Mouse (Mus musculus): ENCODE measurements around the gene Otud1.
A peak's percentile ranks its signal among the peaks of the same experiment; 100 is the strongest.

The Otud1 gene

DNA sequence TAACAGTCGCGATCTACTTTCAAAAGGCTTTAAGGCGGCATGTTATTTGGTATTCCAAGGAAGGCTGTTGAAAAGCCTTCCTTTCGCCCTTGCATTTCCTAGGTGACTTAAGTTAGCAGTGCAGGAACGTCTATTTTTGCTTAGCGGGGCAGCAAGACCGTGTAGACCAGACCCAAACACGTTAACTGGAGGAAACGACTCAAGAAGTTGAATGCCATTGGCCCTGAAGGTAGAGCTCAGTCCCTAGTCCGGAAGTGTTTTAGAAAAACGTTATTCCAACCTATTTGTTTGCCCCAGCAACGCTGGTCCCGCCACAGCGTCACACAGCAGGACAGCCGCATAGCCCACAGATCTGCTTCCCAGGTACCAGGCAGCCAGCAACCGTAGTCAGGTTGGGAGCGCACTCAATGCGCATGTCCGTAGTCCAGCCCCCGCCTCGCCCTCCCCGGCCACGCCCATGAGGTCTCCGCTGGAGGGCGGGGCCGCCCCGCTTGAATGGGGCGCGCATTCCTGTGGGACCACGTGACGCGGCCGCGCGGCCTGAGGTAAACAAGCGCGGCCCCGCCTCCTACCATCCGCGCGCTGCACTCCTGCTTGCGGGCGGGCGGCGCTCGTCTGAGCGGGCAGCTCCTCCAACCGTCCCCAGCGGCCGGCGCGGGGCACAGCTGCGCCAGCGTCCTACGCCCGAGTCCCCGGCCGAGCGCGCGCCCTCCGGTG lies at the start of gene Otud1:
TSS of gene Otud1 (plus strand) at position 595 of the 717 bp plus-strand sequence.
- peak; percentile 97 for DNase-seq (ENCODE audit: low spot score in 2 of 2)

DNA sequence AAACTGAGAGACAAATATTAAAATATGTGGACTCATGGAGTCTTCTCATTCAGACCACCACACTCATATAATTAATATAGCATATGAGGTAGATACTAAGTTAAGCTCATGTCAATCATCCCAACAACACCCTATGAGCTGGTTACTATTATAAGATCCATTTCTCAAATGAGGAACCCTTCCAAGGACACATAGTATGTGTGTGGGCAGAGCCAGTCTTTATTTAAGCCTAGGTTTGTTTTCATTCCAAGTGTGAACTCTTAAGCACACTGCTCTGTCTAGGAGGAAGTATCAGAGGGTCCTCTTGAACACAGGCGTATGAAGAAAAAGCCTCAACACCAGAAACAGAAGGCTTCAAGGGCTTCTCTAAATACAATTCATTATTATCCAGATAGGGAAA lies 49.7 kb upstream of the Otud1 start:
- DNase-seq (ENCODE audit: low spot score in 2 of 2), result no peak

DNA sequence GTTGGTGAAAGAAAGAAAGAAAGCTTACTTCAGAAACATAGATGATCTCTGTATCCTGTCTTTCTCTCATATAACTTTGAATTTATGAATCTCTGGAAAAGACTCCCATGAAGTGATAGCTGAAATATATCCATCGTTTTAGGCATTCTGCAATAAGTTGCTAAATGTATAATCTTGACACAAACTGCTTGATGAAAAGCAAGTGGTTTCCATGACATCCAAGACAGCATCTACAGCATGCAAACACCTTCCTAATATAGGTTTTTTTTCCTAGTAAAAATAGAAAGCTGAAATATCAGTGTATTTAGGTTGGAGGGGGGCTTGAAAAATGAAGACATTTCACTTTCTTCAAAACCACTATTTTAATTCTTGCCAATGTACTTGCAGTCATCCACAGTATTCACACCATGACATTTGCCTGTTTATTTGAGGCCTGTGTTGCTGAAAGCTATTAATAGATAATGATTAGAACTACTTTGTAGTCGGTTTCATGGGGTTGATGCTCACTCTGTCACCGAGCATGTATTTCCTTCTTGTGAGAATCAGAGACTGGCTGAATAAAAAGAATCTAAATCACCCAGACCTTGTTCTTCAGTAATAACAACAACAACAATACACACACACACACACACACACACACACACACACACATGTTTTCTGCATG lies 49.0 kb upstream of the Otud1 start:
- DNase-seq (ENCODE audit: low spot score in 2 of 2), result no peak

DNA sequence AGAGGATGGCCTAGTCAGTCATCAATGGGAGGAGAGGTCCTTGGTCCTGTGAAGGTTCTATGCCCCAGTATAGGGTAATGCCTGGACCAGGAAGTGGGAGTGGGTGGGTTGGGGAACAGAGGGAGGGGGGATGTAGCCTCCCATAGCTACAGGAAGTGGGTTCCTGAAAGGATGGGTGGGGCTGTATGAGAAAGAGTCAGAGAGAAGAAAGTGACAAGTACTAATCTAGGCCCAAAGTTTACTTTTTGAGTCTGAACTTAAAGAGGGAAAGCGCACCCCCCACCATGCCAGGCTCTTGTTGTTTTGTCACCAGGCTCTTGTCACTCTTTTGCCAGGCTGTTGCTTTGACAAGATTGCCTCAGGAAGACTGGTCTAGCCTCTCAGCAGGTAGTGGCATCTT lies 35.5 kb upstream of the Otud1 start:
- DNase-seq (ENCODE audit: low spot score in 2 of 2), result no peak

GRCm38 (mm10) chr2:19627044-19627443 lies 30.5 kb upstream of the Otud1 start:
- DNase-seq (ENCODE audit: low spot score in 2 of 2), result peak in 1 of 2 experiments; percentile 28

DNA sequence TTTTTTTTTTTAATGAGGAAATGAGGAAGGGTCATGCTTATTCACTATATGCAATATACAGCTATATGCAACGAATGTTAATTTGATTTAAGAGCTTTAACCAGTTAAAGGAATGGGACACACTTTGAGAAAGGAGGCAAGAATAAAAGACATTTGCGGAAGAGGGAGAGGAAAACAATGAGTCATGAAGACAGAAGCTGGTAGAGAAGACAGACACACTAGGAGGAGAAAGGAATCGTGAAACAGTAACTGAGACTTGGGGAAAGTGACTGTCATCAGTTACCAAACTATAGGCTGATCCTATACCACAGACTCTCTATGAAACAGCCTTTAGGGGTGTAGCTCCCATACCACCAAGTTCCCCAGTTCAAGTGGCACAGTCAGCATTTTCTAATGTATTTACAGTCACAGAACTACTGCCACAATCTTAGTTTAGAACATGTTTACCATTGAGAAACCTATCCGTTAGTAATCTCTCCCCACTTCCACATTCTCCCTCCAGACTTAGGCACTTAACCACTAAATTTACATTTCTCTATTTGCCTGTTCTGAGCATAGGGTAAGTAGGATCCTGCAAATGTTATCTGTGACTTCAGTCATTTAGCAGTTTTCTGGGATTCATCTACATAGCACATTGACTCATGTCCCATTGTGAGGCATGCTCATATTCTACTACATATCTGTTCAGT lies 29.5 kb upstream of the Otud1 start:
- DNase-seq (ENCODE audit: low spot score in 2 of 2), result peak in 1 of 2 experiments; percentile 12

GRCm38 (mm10) chr2:19630544-19630943 lies 27.0 kb upstream of the Otud1 start:
- no peak for DNase-seq (ENCODE audit: low spot score in 2 of 2)

- no peak for DNase-seq (ENCODE audit: low spot score in 2 of 2)
Observed at GRCm38 (mm10) chr2:19633406-19633920, 24.1 kb upstream of the Otud1 start.

GRCm38 (mm10) chr2:19645182-19645581 lies 12.4 kb upstream of the Otud1 start:
- DNase-seq (ENCODE audit: low spot score in 2 of 2), result no peak

- no peak for DNase-seq (ENCODE audit: low spot score in 2 of 2)
Observed at GRCm38 (mm10) chr2:19646144-19646543, 11.4 kb upstream of the Otud1 start.

GRCm38 (mm10) chr2:19646910-19647309 lies 10.6 kb upstream of the Otud1 start:
- peak; percentile 20 to 49 for DNase-seq (ENCODE audit: low spot score in 2 of 2)

DNA sequence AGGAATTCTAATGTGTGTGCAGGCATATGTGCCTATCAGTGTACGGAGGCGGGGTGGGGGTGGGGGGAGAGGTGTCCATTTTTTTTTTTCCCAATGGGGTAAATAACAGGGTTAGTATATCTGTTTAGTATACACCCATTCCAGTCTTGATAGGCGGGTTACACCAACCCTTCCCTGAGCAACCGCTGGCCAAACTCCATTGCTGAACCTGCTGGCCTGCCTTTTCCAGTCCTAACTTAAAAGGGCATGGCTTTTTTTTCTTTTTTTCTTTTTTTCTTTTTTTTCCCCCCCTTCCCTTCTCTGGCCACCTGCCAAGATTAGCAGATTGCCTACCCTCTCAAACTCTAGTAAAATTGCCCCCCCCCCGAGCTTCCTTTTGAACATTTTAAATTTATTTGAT lies 1.1 kb upstream of the Otud1 start:
- no peak for DNase-seq (ENCODE audit: low spot score in 2 of 2)

DNA sequence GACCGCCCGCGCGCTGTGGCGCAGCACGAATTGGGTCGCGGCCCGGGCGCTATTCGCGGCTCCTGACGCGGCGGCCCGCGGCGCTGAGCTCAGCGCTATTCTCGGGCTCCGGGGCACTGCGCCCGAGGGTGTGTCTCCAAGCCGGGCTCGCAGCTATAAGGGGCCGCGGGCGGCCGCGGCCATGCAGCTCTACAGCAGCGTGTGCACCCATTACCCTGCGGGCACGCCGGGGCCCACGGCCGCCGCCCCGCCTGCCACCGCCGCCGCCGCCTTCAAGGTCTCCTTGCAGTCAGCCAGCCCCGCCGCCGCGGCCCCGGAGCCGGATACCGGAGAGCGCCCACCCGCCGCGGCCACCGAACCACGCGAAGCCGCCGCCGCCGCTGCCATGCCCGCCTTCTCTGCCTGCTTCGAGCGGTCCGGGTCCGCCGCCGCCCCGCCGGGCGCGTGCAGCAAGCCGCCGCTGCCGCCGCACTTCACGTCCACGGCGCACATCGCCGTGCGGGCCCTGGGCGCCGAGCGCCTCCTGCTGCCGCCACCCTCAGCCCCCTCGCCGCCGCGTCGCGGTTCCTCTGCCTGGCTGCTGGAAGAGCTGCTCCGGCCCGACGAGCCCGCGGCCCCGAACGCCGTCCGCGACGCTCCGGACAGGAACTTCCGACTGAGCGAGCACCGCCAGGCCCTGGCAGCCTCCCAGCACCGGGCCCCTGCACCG lies 483 bp downstream of the Otud1 start:
- peak in 1 of 2 experiments; percentile 59 for DNase-seq (ENCODE audit: low spot score in 2 of 2)

GRCm38 (mm10) chr2:19658661-19659384 lies 1.3 kb downstream of the Otud1 start:
- DNase-seq (ENCODE audit: low spot score in 2 of 2), result peak; percentile 29 to 38

DNA sequence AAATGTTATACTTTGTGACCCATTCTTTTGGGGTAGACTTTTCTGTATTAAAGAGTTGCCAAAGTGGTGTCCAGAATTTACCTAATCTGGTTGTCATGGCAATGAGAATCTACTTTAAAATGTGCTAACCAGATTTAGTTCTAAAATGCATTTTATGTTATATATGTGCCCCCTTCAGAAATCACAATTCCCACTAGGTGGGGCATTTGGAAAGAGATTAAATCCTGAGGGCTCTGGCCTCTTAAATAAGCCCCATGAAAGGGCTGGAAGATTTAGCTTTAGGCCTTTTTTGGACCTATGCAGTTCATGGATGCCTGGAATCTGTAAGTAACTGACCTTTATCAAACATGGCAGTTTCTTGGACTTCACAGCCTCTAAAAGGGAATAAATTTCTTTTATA lies 3.3 kb downstream of the Otud1 start:
- no peak for DNase-seq (ENCODE audit: low spot score in 2 of 2)

GRCm38 (mm10) chr2:19663146-19663848 lies 5.7 kb downstream of the Otud1 start:
- peak in 1 of 2 experiments; percentile 43 for DNase-seq (ENCODE audit: low spot score in 2 of 2)

DNA sequence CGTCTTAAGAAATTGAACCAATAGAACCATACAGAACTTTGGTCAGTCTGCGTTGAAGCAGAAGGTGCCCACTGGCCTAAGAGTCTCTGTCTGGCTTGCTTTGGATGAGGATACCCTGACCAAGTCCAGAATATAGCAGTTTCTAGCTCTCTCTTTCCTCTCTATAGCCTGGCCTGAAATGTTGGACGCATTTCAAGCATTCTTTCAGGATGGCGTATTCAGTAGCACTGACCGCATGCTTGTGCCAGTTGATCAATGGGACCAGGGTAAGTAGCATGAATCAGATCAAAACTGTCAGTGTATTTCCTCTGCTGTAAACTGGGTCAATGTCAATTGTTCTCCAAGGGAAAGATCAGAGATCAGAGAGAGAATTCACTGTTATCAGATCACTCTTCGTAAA lies 6.6 kb downstream of the Otud1 start:
- peak in 1 of 2 experiments; percentile 15 for DNase-seq (ENCODE audit: low spot score in 2 of 2)

- no peak for DNase-seq (ENCODE audit: low spot score in 2 of 2)
Observed at GRCm38 (mm10) chr2:19664555-19665475, 7.3 kb downstream of the Otud1 start.

DNA sequence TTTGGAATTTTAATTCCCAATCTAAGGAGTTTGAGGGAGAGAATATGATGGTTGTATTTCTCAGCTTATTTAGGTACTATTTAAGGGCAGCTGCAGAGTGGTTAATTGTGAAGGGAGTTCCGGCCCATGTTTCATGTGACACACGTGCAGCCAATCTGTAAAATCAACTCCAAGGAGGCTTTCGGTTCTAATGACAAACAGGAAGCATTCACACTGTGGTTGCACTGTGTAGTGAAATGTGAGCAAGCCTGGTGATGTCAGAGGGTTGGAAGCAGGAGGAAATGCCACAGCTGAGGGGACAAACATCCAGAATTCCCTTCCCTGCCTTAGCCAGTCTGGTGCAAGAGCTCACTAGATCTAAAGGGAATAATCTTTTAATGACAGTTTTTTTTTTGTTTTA lies 8.3 kb downstream of the Otud1 start:
- DNase-seq (ENCODE audit: low spot score in 2 of 2), result peak; percentile 39 to 67
